Mouse (Mus musculus): Measurements from ENCODE around the gene Abhd12b.
A peak's percentile ranks its signal among the peaks of the same experiment; 100 is the strongest.

The Abhd12b gene

DNA sequence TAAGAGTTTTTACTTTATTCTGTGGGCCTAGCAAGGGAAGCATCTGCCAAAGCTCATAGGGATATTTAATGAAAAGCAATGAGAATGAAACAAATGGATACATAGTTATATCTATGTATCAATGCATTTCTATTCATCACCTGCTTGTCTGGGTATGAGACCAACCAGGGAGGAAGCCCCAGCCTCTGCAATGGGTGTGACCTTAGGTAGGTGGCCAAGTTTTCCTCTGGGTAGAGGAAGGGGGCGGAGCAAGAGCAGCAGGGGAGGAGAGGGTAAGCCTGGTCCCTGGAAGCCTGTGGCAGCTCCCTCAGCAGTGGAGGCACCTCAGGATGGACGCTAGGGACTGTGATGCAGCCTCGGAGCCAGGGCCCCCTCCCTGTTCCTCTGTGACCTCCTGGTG lies at the start of gene Abhd12b:
Gene Abhd12b (plus strand): TSS at position 301 of the 400 bp plus-strand sequence.
- no peak for DNase-seq (ENCODE audit: low spot score in 2 of 2)

DNA sequence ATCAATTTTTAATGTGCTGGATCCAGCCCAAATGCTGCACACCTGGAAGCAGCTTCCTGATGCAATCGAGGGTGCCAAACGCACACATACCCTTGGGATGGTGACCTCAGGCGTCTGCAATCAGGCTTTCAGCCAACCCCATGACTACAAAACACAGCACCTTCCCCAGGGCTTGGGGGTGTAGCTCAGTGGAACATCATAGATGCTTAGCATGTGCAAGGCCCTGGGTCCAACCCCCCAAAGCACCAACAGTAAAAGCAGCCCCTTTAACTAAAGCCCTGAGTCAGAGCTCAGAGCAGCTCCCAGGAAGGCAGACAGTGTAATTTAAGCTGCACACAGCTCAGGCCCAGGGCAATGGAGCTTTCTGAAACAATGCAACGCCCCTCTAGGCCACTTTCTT lies 49.7 kb upstream of the Abhd12b start:
- no peak for DNase-seq (ENCODE audit: low spot score in 2 of 2)

DNA sequence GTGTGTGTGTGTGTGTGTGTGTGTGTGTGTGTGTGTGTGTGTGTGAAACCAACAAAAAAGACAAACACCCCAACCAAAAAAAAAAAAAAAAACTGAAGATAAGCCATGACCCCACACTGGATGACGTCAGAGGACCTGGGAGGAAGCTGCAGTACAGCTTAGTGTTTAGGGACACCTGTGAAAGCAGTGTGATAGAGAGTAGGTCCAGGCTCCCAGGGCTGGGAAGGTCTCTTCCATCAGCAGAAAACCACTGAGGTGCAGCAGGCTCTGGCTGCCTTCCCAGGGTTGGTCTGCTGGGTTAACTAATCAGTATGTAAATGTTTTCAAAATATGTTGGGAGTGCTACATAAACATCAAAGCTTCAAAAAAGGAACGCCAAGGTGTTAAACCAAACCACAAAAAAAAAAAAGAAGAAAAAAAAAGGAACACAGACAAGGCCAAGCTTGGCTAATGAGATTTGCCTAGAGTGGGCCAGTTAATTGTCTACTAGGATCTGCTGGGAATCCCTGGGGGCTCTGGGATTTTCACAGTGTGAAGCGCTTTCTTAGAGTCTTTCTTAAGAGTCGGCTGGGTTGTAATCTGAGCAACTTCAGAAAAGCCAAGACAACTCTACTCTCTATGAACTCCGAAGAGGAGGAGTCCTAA lies 49.0 kb upstream of the Abhd12b start:
- DNase-seq (ENCODE audit: low spot score in 2 of 2), result no peak

DNA sequence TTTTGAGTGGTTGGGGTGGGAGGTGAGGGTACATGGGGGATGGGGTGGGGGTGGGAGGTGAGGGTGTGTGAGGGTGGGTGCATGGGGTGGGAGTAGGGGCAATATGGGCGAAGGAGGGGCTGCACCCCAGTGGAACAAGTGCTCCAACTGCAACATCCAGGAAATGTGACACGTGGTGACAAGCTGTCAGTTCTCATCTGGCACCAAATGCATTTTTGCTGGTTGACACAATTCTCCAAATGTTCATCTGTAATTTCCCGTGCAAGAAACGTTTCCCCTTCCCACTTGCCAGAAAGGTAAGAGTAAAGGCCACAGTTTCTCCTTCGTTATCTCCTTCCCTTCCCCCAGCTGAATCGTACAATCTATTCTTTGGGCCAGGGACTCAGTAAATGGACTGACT lies 48.1 kb upstream of the Abhd12b start:
- DNase-seq (ENCODE audit: low spot score in 2 of 2), result no peak

DNA sequence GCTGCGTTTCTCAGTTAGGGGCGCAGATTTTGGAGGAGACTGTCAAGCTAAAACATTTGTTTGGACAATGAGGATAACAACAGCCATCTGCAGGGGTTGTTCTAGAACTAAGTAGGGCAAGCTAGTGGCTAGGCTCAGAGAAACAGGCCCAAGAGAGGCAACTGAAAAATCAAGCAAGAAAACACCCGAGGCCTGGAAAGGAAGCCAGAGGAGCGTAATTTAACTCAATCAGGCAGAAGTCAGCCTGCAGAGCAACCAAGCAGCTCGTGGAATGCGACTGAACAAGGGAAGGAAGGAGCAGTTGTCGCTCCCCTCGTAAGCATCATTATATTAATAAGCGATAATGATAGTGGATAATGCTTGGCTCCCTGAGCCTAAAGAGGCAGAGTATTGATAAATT lies 47.4 kb upstream of the Abhd12b start:
- no peak for DNase-seq (ENCODE audit: low spot score in 2 of 2)

DNA sequence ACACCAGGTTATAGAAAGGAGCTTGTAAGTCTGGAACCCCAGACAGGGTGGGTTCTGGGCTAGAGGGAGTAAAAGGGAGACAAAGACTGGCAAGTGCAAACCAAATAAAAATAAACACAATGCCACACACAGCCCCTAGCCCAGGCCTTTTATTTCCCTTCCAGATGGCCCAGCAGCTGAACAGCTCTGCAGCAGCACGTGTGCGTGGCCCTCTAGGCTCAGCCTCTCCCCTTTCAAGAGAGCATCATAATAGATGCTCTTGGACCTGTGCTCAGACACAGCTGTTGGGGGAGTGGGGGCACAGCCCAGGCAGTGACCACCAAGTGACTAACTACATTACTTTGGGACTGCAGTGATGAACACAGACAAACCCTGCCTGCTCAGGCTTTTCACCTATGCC lies 45.8 kb upstream of the Abhd12b start:
- DNase-seq (ENCODE audit: low spot score in 2 of 2), result no peak

DNA sequence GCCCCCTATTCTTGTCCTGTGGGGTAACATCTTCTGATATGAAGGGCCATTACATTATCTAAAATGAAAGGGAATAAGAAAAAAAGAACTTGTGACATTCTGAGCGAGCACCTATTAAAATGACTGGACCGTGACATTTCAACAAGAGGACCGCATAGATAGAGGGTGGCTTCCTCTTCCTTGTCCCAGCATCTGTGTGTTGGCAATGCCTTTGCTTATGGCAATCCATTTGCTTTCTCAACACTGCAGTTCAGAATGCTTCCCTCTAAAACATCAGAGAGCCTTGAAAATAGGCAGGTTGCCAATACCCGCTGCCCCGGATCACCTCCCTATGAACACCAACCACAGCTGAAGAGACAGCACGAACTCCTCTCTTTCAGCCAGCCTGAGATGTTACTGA lies 44.0 kb upstream of the Abhd12b start:
- DNase-seq (ENCODE audit: low spot score in 2 of 2), result no peak

DNA sequence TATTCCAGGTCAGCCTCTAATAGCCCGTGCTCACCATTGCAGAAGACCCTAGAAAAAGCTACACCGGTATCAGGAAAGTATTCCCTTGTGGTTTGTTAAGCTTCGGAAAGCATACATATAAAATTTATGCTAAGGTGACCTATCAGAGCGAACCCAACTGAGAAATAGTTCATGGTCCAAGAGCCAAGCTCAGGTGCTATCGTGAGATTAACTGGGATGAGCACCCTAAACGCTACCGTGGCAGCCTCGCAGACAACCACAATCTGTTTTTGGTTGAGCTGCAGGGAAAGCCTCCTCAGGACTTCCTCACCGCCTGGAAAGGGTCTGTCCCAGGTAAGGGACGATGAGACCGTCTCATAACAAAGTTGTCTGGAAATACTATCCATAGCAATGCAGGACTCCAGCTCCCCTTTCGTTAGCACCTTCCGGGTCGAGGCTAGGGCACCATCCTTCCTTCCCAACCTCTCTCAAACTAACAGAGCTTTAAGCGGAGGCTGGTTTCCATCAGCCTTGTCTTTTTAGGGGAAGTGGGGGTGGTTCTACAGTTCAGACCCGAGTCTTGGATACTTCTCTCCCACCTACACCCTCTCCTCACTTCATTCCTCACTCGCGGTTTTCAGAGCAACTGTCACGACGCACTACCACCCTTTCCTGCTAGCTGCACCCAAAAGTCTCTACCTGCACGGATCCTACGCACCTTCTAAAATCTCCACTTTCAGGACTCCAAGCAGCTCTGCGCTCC lies 43.4 kb upstream of the Abhd12b start:
- peak in 1 of 2 experiments; percentile 70 for DNase-seq (ENCODE audit: low spot score in 2 of 2)

DNA sequence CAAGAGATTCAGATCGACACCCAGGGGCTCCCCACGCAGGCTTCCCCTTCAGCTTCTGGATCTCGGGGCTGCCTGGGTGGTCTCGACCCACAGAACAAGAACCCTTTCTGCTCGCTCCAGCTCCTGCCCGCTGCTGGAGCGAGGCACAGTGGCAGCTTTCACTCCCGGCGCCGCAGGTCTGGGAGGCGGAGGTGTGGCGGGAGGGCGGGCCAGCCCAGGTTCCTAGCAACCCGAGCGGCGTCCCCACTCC lies 42.9 kb upstream of the Abhd12b start:
- DNase-seq (ENCODE audit: low spot score in 2 of 2), result peak in 1 of 2 experiments; percentile 62

DNA sequence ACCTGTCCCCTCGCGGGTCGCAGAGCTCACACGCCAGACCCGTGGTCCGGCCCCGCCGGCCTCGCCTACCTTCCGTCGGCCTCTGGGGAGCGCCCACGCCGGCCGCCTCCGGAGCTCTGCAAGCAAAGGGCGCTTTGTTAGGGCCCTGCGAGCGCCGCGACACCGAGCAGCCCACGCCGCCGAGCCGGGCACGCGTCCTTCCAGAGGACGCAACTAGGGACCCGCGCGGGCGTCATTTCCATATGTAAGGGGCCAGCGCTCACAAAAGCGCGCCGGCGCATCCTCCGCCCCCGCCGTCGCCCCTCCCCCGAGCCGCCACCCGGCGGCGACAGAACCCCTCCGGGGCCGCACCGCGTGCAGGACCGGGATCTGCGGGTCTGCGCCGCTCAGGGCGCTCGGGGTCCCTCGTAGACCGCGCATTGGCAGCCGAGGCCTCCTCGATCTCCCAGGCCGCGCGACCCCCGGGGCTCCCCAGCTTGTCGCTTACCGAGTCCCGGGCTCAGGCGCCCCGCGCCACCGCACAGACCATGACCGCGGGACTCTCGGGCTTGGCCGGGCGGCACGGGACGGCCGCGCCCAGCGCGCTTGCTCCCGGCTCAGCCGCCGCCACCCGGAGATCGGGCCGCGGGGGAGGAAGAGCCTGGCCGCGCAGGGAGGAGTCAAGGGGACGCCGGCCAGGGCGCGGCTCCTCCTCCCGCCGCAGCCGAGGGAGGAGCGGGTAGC lies 42.4 kb upstream of the Abhd12b start:
- DNase-seq (ENCODE audit: low spot score in 2 of 2), result peak; percentile 71 to 75

DNA sequence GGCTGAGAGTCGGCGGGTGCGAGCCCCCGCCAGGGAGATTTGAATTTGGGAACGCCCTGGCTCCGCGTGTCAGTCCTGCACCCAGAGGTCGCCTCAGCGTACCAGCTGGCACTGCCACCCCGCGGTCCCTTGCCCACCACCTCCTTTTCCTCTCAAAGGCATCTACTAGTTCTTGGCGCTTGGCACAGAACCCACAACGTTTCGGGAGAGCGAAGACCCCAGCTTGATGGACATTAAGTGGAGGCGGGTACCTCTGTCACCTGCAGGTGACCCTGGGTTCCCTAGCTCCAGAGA lies 41.9 kb upstream of the Abhd12b start:
- no peak for DNase-seq (ENCODE audit: low spot score in 2 of 2)

DNA sequence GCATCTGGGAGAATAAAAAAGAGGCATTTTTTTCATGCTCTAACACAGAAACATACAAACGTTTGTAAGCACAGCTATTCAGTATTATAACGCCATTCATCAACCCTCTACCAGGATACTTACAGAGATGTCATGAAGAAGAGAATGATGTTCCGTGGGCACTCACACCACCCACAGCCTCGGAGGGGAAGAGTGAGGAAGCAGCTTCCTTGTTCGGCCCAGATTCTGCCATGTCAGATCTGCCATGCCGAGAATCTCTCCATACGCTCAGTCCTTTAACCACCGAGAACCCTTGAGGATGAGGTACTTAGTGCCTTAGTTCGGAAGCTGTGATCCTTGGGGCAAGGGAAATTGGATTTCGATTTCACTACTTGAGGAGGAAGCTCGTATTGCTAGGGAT lies 40.6 kb upstream of the Abhd12b start, which contains the start of gene Nin:
Gene Nin (minus strand): TSS at position 367 of the 400 bp plus-strand sequence.
- DNase-seq (ENCODE audit: low spot score in 2 of 2), result no peak

DNA sequence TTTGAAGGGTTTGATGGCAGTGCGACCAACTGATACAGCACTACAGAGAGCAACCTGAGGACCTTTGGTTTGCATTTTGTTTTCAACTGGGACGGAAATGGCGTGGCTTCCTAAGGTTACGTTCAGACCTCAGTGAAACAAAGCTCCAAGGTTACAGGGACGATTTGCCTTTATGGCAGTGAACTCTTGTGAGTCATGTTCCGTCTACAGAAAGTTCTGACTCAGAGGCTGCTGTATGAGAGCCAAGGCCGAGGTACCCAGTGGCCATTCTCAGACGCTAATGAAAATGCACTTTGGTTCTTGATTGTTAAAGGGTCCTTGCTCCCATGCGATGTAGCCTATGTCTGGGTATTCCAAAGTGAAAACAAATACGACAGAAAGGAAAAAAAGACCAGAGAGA lies 36.8 kb upstream of the Abhd12b start:
- DNase-seq (ENCODE audit: low spot score in 2 of 2), result no peak

DNA sequence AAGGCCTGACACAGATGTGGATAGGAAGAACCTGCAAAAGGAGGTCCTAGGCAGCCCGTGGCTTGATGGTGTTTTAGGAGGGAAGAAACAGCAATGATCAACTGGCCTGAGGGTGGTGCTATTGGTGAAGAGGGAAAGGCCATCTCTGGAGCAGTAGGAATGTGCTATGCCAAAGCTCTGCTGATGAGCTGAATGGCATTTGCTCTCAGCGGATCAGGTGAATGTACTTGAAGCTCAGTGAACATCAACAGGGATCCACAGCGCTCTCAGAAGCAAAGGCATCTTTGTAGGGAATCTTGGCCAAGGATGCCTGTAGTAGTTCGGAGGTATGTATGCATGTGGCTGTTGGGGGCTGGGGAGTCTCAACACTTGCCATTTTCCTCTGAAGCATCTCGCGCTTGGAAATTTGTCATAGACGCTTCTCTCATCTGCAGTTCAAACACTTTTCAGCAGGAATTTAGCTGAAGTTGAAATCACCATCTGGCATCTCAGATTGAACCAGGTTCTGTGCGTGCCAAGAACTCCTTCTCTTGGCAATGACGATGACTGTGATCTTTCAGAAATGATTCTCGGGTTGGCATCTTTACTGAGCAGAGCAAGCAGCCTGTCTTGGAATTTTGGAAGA lies 35.1 kb upstream of the Abhd12b start:
- DNase-seq (ENCODE audit: low spot score in 2 of 2), result peak; percentile 66 to 88

DNA sequence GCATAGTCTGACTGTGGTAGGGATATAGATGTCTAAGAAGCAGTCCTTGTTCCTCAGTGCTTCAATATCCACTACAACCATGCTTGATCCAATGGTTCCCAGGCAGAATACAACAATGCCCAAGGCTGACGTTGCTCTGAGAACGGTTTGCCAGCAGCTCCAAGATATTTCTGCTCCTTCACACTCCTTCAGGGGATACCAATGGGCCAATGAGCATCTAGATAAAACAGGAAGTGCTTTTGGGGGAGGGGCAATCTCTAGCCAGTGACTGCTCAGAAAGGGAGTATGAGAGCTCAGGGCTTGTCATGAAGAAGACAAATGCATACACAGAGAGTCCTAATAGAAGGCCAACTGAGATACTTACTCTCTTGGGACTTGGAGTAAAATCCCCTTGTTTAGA lies 34.4 kb upstream of the Abhd12b start:
- no peak for DNase-seq (ENCODE audit: low spot score in 2 of 2)

DNA sequence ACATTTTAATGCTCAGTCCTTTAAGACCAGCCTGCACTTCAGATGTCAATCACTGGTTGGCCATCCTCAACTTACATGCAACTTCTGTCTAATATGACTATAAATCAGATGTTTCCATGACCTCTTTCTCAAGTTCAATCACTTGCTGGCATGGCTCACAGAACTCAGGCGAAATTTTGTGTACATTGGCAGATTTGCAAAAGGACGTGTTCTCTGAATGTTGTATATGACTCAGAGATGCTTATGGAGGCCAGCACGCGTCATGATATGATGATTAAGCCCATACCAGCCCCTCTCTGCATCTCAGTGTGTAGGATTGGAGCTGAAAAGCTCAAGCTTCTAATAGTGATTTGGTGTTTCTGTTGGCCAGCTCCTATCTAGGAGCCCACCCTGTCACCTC lies 27.3 kb upstream of the Abhd12b start:
- no peak for DNase-seq (ENCODE audit: low spot score in 2 of 2)

DNA sequence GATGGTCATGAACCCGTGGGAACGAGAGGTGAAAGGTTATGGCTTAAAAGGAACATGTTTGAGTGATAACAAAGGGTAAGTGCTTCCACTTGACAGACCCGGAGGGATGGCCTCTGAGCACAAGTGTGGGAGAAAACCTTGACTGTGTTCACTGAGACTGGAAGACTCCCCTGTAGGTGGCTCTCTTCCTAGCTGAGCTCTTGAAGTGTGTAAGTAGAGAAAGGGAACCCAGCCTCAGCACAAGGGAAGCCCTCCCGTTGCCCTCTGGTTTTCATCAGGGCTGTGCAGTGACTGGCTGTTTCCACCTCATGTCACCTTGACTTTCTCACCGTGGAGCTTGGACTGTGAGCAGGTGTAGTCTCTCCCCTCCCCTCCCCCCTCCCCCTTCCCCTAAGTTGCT lies 24.8 kb upstream of the Abhd12b start:
- no peak for DNase-seq (ENCODE audit: low spot score in 2 of 2)

DNA sequence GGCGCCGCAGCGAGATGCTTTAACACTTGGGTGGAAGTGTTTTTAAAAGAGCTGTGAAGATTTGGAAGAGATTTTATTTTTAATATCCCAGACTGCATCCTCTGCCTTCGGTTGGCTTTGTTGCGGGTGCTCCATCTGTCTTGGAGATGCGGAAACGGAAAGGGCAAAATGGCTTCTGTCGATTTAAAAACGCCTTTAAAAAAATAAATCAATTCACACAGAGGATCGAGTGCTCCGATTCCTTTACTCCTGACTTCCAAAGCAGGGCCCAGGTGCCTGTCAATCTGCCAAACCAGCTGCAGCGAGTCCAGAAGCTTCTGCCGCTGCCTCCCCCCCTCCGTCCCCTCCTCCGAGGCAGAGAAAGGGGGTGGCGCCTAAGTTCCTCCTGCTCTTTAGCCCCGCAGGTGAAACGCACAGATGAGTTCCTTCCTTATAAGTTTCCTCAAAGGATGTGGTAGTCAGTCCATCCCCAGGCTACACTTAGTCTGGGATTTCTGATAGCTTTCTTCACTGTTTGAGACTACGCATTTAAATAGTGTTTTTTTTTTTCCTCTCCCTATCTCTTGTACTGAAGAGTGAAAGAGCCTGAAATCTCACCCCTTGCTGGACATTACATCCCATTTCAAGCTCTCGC lies 22.8 kb upstream of the Abhd12b start:
- DNase-seq (ENCODE audit: low spot score in 2 of 2), result peak in 1 of 2 experiments; percentile 40

DNA sequence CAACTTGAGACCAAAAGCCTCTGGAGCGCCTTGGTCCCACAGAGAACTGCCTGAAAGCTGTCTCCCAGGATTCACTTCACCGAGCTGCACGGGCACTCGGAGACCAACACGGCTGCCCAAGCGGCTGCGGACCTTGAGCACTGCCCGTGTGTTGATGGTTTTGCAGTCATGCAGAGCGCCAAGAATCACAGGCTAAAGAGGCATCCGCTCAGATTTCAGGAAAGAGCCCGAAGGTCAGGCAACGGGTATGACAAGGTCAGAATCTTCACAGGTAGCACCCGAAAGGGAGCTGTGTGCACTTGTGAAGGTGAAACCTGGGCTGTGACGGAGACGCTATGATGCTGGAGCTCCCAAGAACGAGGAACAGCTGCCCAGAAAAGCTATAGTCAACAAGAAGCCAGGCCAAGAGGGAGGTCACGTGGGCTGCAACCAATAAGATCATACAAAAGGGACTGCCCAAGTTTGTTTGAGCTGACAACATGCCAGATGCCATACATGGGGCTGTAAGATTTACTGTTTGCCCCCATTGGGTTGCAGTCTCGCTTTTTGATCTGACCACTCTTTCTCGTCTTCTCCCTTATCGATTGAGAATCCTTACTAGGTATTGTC lies 19.2 kb upstream of the Abhd12b start:
- DNase-seq (ENCODE audit: low spot score in 2 of 2), result no peak

DNA sequence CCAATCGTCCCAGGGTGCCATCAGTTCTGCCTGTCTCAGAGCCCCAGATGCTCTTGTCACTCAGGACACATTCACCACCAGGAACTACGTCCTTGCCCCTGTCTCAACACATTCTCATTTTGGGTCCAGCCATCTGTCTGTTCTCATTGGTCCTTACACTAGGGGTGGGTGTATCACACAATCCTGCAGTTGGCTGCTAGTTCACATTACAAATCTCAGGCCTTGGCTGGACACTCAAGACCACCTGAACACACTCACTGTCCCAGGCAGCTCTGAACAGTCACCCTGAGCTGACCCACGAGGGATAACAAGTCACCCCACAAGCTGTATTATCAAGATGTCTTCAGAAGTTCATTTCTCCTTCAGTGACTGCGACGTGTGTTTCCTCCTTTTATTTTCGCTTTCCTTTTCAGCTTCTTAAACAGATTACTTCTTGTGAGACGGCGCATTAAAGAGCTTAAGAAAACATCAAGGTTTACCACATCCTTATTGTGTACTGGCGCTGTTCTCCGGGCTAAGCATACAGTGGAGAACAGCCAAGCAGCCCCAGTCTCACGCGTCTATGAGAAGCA lies 17.7 kb upstream of the Abhd12b start:
- no peak for DNase-seq (ENCODE audit: low spot score in 2 of 2)

DNA sequence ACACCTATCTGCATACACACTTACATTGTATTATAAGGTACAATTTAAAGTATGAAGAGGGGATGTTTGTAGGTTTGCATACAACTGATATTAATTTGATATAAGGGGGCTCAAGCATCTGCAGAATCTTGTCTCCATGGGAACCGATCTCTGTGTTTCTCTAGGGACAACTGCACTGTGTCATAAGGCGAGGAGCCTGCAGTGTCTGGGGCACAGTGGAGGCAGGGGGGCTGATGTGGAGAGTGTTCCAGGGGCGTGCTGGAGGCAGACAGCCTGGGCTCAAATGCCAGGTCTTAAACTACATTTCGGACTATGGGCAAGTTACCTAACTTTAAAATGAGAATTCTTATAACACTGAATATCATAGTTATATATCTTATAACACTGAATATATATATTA lies 16.8 kb upstream of the Abhd12b start:
- no peak for DNase-seq (ENCODE audit: low spot score in 2 of 2)

DNA sequence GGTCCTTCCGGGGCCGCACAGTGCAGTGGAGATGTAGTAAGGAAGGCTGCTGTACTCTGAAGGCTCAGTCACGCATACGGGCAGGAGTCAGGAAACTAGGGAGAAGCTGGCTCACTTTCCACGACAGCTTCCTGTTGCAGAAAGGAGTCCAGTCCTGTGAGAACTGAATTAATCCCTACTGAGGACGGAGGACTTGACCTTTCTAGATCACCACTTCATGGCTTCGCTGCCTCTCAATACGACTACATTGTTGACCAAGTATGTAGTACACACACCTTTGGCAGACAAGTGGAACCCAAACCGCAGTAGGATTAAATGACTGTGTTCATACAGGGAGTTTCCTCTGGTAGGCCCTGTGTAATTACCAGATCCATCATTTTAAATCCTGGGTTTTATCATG lies 16.3 kb upstream of the Abhd12b start:
- no peak for DNase-seq (ENCODE audit: low spot score in 2 of 2)
